Mouse (Mus musculus): Measurements from ENCODE around the gene Vwa7. TPM values are rescaled to one million over a fixed set of nuclear protein-coding genes. Genes with fewer than 3 reads are reported as not detected.
A peak's percentile ranks its signal among the peaks of the same experiment; 100 is the strongest.

The Vwa7 gene
- polyA plus RNA-seq, 1 experiment from 2014 or later: 0.27 TPM

DNA sequence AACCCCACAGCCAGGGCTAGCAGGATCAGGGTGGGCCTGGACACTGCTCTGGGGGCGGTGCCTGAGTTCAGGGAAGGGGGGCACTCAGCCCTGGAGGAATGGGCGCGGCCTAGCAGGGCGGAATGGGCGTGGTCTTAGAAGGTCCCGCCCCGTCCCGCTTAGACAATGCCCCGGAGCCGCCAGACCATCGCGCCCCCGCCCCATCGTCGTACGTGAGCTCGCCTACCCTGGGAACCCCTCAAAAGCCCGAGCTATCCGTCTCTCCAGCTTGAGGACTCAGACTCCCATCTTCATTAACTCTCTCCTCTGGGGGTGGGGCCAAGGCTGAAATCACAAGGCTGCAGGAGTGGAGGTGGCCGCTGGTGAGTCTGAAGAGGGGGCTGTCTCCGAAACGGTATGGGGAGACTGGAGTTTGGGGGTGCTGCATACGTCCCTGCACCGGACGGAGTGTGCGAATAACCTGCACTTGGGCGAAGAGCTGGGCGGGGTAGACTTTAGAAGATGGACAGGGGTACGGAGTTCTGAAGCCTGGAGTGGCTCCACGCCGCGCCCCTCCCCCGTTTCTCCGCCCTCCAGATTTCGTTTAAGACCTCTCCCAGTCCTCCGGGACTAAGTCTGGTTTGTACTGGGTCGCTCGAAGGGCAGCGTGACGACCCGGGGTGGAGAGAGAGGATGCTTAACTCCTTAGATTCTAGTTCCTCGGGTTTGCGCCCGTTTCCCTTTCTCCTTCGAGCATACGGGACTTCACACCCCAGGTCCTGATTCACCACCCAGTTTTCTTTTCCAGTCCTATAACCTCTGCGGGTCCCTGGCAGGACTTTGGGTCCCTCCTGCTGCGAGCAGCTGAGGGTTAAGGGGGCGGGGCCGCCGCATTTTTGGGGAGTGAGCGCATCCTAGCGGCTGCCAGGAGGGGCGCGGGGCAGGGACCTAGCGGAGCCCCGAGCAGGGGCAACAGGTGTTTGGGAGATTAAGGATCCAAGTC lies 42.8 kb downstream of the Vwa7 start, which contains the start of gene Ddah2:
Ddah2 (plus strand) TSS at position 125 of the 982 bp plus-strand sequence.
- Histone ChIP-seq H3K4me2 (ENCODE audit: low read depth, low read length, severe bottlenecking) (peak within 1 kb of the TSS; percentile 73), H3K4me1 (replicated peaks; ENCODE audit: control insufficient read depth, insufficient read depth, low read length) (peaks cover 12% of the 10 kb centered on the region), H3K36me3 (ENCODE audit: control insufficient read depth, insufficient read depth, low read length) (peaks cover 15% of the 10 kb centered on the region; the same call in 1 of the 2 replicates), H3K27ac (ENCODE audit: low read depth, low read length) (peak within 1 kb of the TSS; percentile 74), H3K9me3 (ENCODE audit: control insufficient read depth, low read length) (no peaks in the 10 kb centered on the region; the same call in 1 of the 2 replicates), H3K27me3 (ENCODE audit: control insufficient read depth, insufficient read depth, low read length) (peaks cover 3% of the 10 kb centered on the region; the same call in 1 of the 2 replicates), H3K4me3 (ENCODE audit: low read depth, low read length) (peak within 1 kb of the TSS; percentile 64), H3K9ac (ENCODE audit: low read length) (peak within 1 kb of the TSS; percentile 72)
- DNase-seq (ENCODE audit: low spot score): peak; percentile 97
- peak; percentile 91 for ATAC-seq (replicated peaks; ENCODE audit: low FRiP score)
- WGBS: under 1% methylated on average over 56 of the region's 57 CpGs

DNA sequence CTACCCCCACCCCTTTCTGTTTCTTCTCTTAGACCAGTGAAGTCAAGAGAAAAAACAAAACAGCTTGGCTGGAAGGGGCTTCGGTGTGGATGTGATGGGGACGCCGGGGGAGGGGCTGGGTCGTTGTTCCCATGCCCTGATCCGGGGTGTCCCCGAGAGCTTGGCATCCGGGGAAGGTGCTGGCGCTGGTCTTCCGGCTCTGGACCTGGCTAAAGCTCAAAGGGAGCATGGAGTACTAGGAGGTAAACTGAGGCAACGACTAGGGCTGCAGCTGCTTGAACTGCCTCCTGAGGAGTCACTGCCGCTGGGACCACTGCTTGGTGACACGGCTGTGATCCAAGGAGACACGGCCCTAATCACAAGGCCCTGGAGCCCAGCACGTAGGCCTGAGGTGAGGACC lies 43.7 kb downstream of the Vwa7 start:
- Histone ChIP-seq H3K4me1 (replicated peaks; ENCODE audit: control insufficient read depth, insufficient read depth, low read length) (peaks cover 17% of the 10 kb centered on the region), H3K9ac (ENCODE audit: low read length) (peak overlapping the region; percentile 72), H3K36me3 (ENCODE audit: control insufficient read depth, insufficient read depth, low read length) (peaks cover 13% of the 10 kb centered on the region; the same call in 1 of the 2 replicates), H3K4me3 (ENCODE audit: low read depth, low read length) (peak overlapping the region; percentile 64), H3K4me2 (ENCODE audit: low read depth, low read length, severe bottlenecking) (peak overlapping the region; percentile 73), H3K27ac (ENCODE audit: low read depth, low read length) (no peak overlapping the region), H3K9me3 (ENCODE audit: control insufficient read depth, low read length) (no peaks in the 10 kb centered on the region), H3K27me3 (ENCODE audit: control insufficient read depth, insufficient read depth, low read length) (peaks cover 3% of the 10 kb centered on the region; the same call in 1 of the 2 replicates)
- DNase-seq (ENCODE audit: low spot score) (no peak), ATAC-seq (replicated peaks; ENCODE audit: low FRiP score) (no peak)
- WGBS: 31% methylated on average over 14 of the region's 14 CpGs

DNA sequence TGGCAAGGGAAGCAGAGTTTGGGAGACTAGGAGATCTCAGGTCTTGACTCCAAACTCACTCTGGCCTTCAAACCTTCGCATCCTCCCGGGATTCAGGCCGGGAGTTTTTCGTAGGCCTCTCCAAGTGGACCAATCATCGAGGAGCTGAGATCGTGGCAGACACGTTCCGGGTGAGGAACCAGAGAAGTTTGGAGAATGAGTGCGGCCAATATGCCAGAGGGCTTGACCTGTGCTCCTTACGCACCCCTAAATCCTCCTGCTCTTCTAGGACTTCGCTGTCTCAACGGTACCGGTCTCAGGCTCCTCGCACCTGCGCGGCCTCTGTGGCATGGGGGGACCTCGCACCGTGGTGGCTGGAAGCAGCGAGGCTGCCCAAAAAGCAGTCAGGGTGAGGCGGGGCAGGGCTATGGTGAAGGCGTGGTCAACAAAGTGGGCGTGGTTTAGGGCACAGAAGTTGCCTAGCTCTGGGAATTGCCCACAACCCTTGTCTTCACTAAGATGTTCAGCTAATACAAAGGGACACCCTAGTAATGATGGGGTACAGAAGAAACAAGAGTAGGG lies 44.4 kb downstream of the Vwa7 start:
- no peaks in the 10 kb centered on the region for H3K9me3 ChIP-seq (ENCODE audit: control insufficient read depth, low read length)
- H3K4me1 ChIP-seq (replicated peaks; ENCODE audit: control insufficient read depth, insufficient read depth, low read length): peaks cover 17% of the 10 kb centered on the region
- peak overlapping the region; percentile 72; the same call in 1 of the 2 replicates for H3K9ac ChIP-seq (ENCODE audit: low read length)
- WGBS: 63% methylated on average over 22 of the region's 22 CpGs
- H3K27ac ChIP-seq (ENCODE audit: low read depth, low read length): no peak overlapping the region
- peaks cover 6% of the 10 kb centered on the region; the same call in 1 of the 2 replicates for H3K27me3 ChIP-seq (ENCODE audit: control insufficient read depth, insufficient read depth, low read length)
- H3K4me2 ChIP-seq (ENCODE audit: low read depth, low read length, severe bottlenecking): peak overlapping the region; percentile 73; the same call in 1 of the 2 replicates
- DNase-seq (ENCODE audit: low spot score) (no peak), ATAC-seq (replicated peaks; ENCODE audit: low FRiP score) (no peak)
- peak overlapping the region; percentile 64 for H3K4me3 ChIP-seq (ENCODE audit: low read depth, low read length)
- H3K36me3 ChIP-seq (ENCODE audit: control insufficient read depth, insufficient read depth, low read length): peaks cover 11% of the 10 kb centered on the region; the same call in 1 of the 2 replicates

GRCm38 (mm10) chr17:35061299-35061698 lies 44.9 kb downstream of the Vwa7 start:
- no peak overlapping the region for H3K4me3 ChIP-seq (ENCODE audit: low read depth, low read length)
- H3K9me3 ChIP-seq (ENCODE audit: control insufficient read depth, low read length): no peaks in the 10 kb centered on the region
- H3K4me2 ChIP-seq (ENCODE audit: low read depth, low read length, severe bottlenecking): no peak overlapping the region
- no peak overlapping the region for H3K9ac ChIP-seq (ENCODE audit: low read length)
- H3K27me3 ChIP-seq (ENCODE audit: control insufficient read depth, insufficient read depth, low read length): peaks cover 10% of the 10 kb centered on the region
- H3K4me1 ChIP-seq (replicated peaks; ENCODE audit: control insufficient read depth, insufficient read depth, low read length): peaks cover 17% of the 10 kb centered on the region
- H3K27ac ChIP-seq (ENCODE audit: low read depth, low read length): no peak overlapping the region
- H3K36me3 ChIP-seq (ENCODE audit: control insufficient read depth, insufficient read depth, low read length): peaks cover 8% of the 10 kb centered on the region; the same call in 1 of the 2 replicates
- DNase-seq (ENCODE audit: low spot score): peak; percentile 45
- ATAC-seq (replicated peaks; ENCODE audit: low FRiP score): no peak
- WGBS: 88% methylated on average over 8 of the region's 8 CpGs

- Histone ChIP-seq H3K4me1 (replicated peaks; ENCODE audit: control insufficient read depth, insufficient read depth, low read length) (peaks cover 17% of the 10 kb centered on the region), H3K9me3 (ENCODE audit: control insufficient read depth, low read length) (no peaks in the 10 kb centered on the region), H3K4me2 (ENCODE audit: low read depth, low read length, severe bottlenecking) (no peak overlapping the region), H3K27ac (ENCODE audit: low read depth, low read length) (no peak overlapping the region), H3K9ac (ENCODE audit: low read length) (no peak overlapping the region), H3K36me3 (ENCODE audit: control insufficient read depth, insufficient read depth, low read length) (peaks cover 7% of the 10 kb centered on the region; the same call in 1 of the 2 replicates), H3K4me3 (ENCODE audit: low read depth, low read length) (no peak overlapping the region), H3K27me3 (ENCODE audit: control insufficient read depth, insufficient read depth, low read length) (peaks cover 14% of the 10 kb centered on the region)
- 93% methylated on average over 3 of the region's 3 CpGs for whole genome bisulfite sequencing
- ATAC-seq (replicated peaks; ENCODE audit: low FRiP score) (no peak), DNase-seq (ENCODE audit: low spot score) (no peak)
Observed at GRCm38 (mm10) chr17:35063466-35063865, 47.1 kb downstream of the Vwa7 start.

DNA sequence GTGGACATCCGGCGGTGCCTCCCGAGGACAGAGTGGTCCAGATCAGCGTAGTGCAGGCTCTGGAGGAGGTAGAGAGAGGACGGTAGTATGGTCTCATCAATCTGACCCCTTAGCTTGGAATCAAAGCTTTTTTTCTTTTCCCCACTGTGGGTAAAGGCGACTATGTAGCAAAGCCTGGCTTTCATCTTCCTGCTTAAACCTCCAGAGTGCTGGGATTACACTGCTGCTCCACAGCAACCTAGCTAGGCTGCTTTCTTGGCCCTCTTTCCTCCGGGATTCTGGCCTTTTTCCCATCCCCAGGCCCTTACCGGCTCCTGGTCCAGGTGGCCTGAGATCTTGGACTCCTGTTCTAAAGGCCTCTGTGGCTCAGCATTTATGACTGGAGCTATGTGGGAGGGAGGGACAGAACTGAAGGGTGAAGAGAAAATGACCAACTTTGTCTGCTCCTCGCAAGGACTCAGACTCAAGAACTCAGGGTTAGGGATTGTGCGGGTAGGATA lies 48.0 kb downstream of the Vwa7 start:
- peaks cover 7% of the 10 kb centered on the region; the same call in 1 of the 2 replicates for H3K36me3 ChIP-seq (ENCODE audit: control insufficient read depth, insufficient read depth, low read length)
- H3K27ac ChIP-seq (ENCODE audit: low read depth, low read length): no peak overlapping the region
- H3K4me2 ChIP-seq (ENCODE audit: low read depth, low read length, severe bottlenecking): peak overlapping the region; percentile 37; the same call in 1 of the 2 replicates
- H3K9ac ChIP-seq (ENCODE audit: low read length): no peak overlapping the region
- 34% methylated on average over 10 of the region's 10 CpGs for WGBS
- ATAC-seq (replicated peaks; ENCODE audit: low FRiP score) (no peak), DNase-seq (ENCODE audit: low spot score) (no peak)
- no peaks in the 10 kb centered on the region for H3K9me3 ChIP-seq (ENCODE audit: control insufficient read depth, low read length)
- H3K4me1 ChIP-seq (replicated peaks; ENCODE audit: control insufficient read depth, insufficient read depth, low read length): peaks cover 14% of the 10 kb centered on the region
- no peak overlapping the region for H3K4me3 ChIP-seq (ENCODE audit: low read depth, low read length)
- peaks cover 14% of the 10 kb centered on the region for H3K27me3 ChIP-seq (ENCODE audit: control insufficient read depth, insufficient read depth, low read length)

DNA sequence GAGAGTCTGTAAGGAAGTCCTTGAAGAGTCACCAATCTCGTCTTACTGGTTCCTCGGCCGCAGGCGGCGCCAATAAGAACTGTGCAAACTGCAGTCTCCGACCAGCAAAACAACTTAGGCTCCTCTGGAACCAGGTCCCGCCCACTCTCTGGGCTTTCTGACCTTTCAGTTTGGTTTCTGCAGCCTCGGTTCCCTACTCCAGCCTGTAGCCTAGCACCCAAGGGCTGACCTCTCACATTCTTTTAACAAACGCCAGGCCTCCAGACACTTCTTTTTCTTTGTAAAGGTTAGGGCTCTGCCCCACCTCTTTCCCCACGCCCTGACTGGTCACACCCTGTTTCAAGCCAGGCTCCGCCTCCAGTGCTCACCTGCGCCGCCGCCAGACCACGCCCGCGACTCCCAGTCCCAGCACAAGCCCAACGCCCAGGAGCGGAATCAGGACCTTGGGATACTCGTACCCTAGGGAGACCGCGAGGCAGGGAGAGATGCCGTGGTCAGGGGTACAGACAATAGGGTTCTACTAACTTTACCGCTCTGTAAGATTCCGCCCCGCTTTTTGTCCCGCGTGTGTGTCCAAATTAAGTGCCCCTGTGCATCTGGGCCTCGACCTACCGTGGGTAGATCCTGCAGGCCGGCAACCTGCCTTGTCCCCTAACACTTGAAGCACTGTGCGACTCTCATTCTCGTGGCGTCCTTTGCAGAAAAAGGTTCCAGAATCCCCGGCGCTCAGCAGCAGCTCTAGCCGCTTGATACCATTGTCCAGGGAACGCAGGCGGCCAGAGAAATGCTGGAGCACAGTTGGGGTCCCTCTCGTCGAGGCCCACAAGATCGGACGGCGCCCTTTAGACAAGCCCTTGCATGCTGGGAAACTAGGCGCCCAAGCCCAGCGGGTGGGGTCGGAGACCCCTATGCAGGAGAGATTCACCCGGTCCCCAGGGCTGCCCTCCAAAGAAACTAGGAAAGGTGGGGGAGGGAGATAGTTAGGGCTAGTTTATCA lies 48.9 kb downstream of the Vwa7 start, which contains the start of gene Ly6g6c:
Ly6g6c (plus strand) TSS at position 438 of the 997 bp plus-strand sequence.
- H3K4me2 ChIP-seq (ENCODE audit: low read depth, low read length, severe bottlenecking): peak within 1 kb of the TSS; percentile 37
- WGBS: under 1% methylated on average over 48 of the region's 48 CpGs
- peaks cover 14% of the 10 kb centered on the region for H3K27me3 ChIP-seq (ENCODE audit: control insufficient read depth, insufficient read depth, low read length)
- no peak within 1 kb of the TSS for H3K27ac ChIP-seq (ENCODE audit: low read depth, low read length)
- no peak for ATAC-seq (replicated peaks; ENCODE audit: low FRiP score)
- peaks cover 13% of the 10 kb centered on the region for H3K4me1 ChIP-seq (replicated peaks; ENCODE audit: control insufficient read depth, insufficient read depth, low read length)
- peak within 1 kb of the TSS; percentile 48 for H3K9ac ChIP-seq (ENCODE audit: low read length)
- H3K4me3 ChIP-seq (ENCODE audit: low read depth, low read length): peak within 1 kb of the TSS; percentile 6
- peak; percentile 67 for DNase-seq (ENCODE audit: low spot score)
- peaks cover 7% of the 10 kb centered on the region; the same call in 1 of the 2 replicates for H3K36me3 ChIP-seq (ENCODE audit: control insufficient read depth, insufficient read depth, low read length)
- no peaks in the 10 kb centered on the region for H3K9me3 ChIP-seq (ENCODE audit: control insufficient read depth, low read length)
